8 mouse cellular contexts compared by ENCODE assay signal in genomic region chr1:151953563-151953962, GRCm38 (mm10).
DNase-seq lines count a peak whose midpoint lies in the region; ATAC-seq lines count a peak whose summit lies in the region.

No protein-coding gene starts in this region.

- WGBS in lung, embryonic 16.5 days, result 32% methylated on average over 6 of the region's 7 CpGs

- no peak overlapping the region for H3K4me2 ChIP-seq in lung, embryonic 16.5 days (ENCODE audit: low read depth, low read length)

- H3K4me1 ChIP-seq in lung, embryonic 16.5 days (replicated peaks; ENCODE audit: control insufficient read depth, insufficient read depth, low read length), result peaks cover 9% of the 10 kb centered on the region; the same call in 1 of the 2 replicates

- H3K27ac ChIP-seq in lung, embryonic 16.5 days (ENCODE audit: low read length), result no peak overlapping the region

- H3K9ac ChIP-seq in lung, embryonic 16.5 days (ENCODE audit: low read length), result no peak overlapping the region

- no peaks in the 10 kb centered on the region for H3K36me3 ChIP-seq in lung, embryonic 16.5 days (ENCODE audit: control insufficient read depth, insufficient read depth, low read length)

- ATAC-seq in frontal cortex, adult (ENCODE audit: low TSS enrichment), result peak; percentile 76
- ATAC-seq in lung, embryonic 16.5 days (ENCODE audit: low read depth), result peak; percentile 77
- no peak for ATAC-seq in inflammation-experienced regulatory T-cells, adult 6 months

- H3K9me3 ChIP-seq in lung, embryonic 16.5 days (ENCODE audit: control insufficient read depth, low read length), result no peaks in the 10 kb centered on the region

- H3K27me3 ChIP-seq in lung, embryonic 16.5 days (ENCODE audit: control insufficient read depth, insufficient read depth, low read depth, low read length), result no peaks in the 10 kb centered on the region

- no peak overlapping the region for H3K4me3 ChIP-seq in lung, embryonic 16.5 days (ENCODE audit: low read length)

- intact Hi-C loops in heart, postnatal 10 days (cut with DNase I), result no loop called here

- peak; percentile 96 for DNase-seq in MEL-GATA-1-ER (ENCODE audit: extremely low read depth, low read depth)
- DNase-seq in adrenal gland, postnatal 4 days (ENCODE audit: low spot score in 2 of 2), result peak; percentile 39 to 50
- DNase-seq in heart, postnatal 10 days, result peak; percentile 89 to 92
- peak; percentile 24 for DNase-seq in layer of hippocampus, adult 9-10 months (ENCODE audit: low spot score)
- peak; percentile 37 to 49 for DNase-seq in right cerebral cortex, postnatal 36 days (ENCODE audit: low spot score in 2 of 2)

Comparison
In these comparisons a context has a peak if more than half of its experiments do, and no peak if none do; other contexts are left out.
1. DNase-seq: peak in every context shown above with its lines; median percentile 96 in MEL-GATA-1-ER; 90 in heart, postnatal 10 days; 44 in adrenal gland, postnatal 4 days; 43 in right cerebral cortex, postnatal 36 days; 24 in layer of hippocampus, adult 9-10 months.